Mouse (Mus musculus) thymus, adult 2 months (tissue): ENCODE results near the gene Gpr107.

Experiments
- CTCF ChIP-seq: fragments of 200-500 bp; IDR thresholded peaks from 2 replicates; pipeline ENCODE4 v1.5.1; 2012; ENCODE audit warnings: mild to moderate bottlenecking, control low read depth, low read length, moderate library complexity, borderline replicate concordance; ENCODE audit not compliant: control insufficient read depth, poor library complexity, insufficient read depth; ENCODE audit errors: extremely low read depth
- POLR2A ChIP-seq: fragments of 200-500 bp; IDR thresholded peaks from 2 replicates; pipeline ENCODE4 v1.6.1; 2012; ENCODE audit warnings: mild to moderate bottlenecking, low read length, control low read depth, moderate library complexity; ENCODE audit not compliant: control insufficient read depth, poor library complexity, insufficient read depth; ENCODE audit errors: extremely low read depth

GRCm38 (mm10) chr2:31202357-31202756, 50.2 kb downstream of the Gpr107 start:
- TF ChIP-seq POLR2A = no peak
- TF ChIP-seq CTCF = no peak
